Mouse (Mus musculus) lung, postnatal 0 days (tissue): ENCODE data around the gene Serpina11.

Experiments used
- CTCF ChIP-seq: IDR thresholded peaks from 2 replicates; pipeline ENCODE4 v1.5.1; 2016; ENCODE audit warnings: antibody characterized with exemption, mild to moderate bottlenecking
- EP300 ChIP-seq: IDR thresholded peaks from 2 replicates; pipeline ENCODE4 v1.6.1; 2016; ENCODE audit warnings: antibody characterized with exemption, mild to moderate bottlenecking, control low read depth

- TF ChIP-seq CTCF (no peak), EP300 (no peak)
Observed at GRCm38 (mm10) chr12:103985868-103986267, 3.9 kb downstream of the Serpina11 start.
